30 mouse cellular contexts compared by ENCODE assay signal in the genomic region with DNA sequence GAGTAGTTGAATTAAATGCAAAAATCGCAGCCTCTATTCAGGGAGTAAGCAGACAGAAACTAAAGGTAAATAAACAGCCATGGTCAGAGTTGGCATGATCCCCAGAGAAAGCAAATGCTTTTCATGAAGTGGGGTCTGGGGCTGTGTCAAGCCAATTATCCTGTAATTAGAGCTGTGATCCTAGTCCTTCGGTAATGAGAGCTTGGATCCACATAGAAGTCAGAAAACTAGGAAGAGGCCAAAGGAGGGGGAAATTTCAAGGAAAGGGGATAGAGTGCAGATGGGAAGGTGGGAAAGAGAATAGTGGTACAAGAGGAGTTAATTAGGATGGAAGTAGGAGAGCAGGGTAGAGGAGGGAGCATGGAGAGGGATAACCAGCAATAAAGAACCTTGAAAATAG.
DNase-seq lines count a peak whose midpoint lies in the region; ATAC-seq and TF ChIP-seq lines count a peak whose summit lies in the region.
"Had no signal": no experiment of that assay in that cellular context is flagged by ENCODE, and none has a peak within 500 bp of the region (broad histone marks: within the 10 kb centered on the region; RNA-seq: fewer than 3 reads in every experiment).

No protein-coding gene starts in this region.

- DNase-seq in cerebellum, postnatal 10 days = peak; percentile 41 to 49
- DNase-seq in cerebellum, adult 8-10 months = no peak
- DNase-seq in left cerebral cortex, postnatal 4 days = peak; percentile 10
- DNase-seq in left cerebral cortex, adult 2 months (ENCODE audit: extremely low spot score in 1 of 2, low spot score in 2 of 2) = no peak
- DNase-seq in forebrain, embryonic 14.5 days (ENCODE audit: low spot score) = peak; percentile 91
- DNase-seq in retina, postnatal 1 day = peak; percentile 61
- no peak for DNase-seq in left cerebral cortex, postnatal 36 days (ENCODE audit: low spot score in 2 of 2)
- DNase-seq in gastrocnemius, adult 8-10 months (ENCODE audit: low spot score in 2 of 2) = no peak
- DNase-seq: adrenal gland, adult 2 months; adrenal gland, postnatal 36 days; cerebellum, adult 9-11 months; gastrocnemius, postnatal 14 days; heart, adult 11 months; kidney, postnatal 14 days; layer of hippocampus, adult 9-11 months; right cerebral cortex, postnatal 4 days; thymus, adult 18-20 months; thymus, postnatal 25 days had no signal

- H3K9ac ChIP-seq in forebrain, embryonic 14.5 days (ENCODE audit: low read length) = no peak overlapping the region
- H3K9ac ChIP-seq: heart, embryonic 15.5 days; hindbrain, embryonic 12.5 days; limb, embryonic 13.5 days; lung, embryonic 15.5 days; neural tube, embryonic 15.5 days had no signal

- ATAC-seq in forebrain, embryonic 14.5 days = peak; percentile 90
- ATAC-seq: activated CD4-positive, CD25-positive, alpha-beta regulatory T cell, adult 4 months; intestine, postnatal 0 days had no signal

- no peak overlapping the region for H3K4me2 ChIP-seq in forebrain, embryonic 14.5 days (ENCODE audit: low read length)
- H3K4me2 ChIP-seq: heart, embryonic 15.5 days; hindbrain, embryonic 12.5 days; limb, embryonic 13.5 days; liver, embryonic 11.5 days; lung, embryonic 15.5 days; neural tube, embryonic 15.5 days had no signal

- H3K36me3 ChIP-seq in forebrain, embryonic 14.5 days (ENCODE audit: control insufficient read depth, insufficient read depth, low read length) = no peaks in the 10 kb centered on the region
- H3K36me3 ChIP-seq: heart, embryonic 10.5 days; heart, embryonic 15.5 days; hindbrain, embryonic 12.5 days; limb, embryonic 13.5 days; lung, embryonic 15.5 days; midbrain, embryonic 10.5 days; neural tube, embryonic 15.5 days had no signal

- H3K27me3 ChIP-seq in forebrain, embryonic 14.5 days (replicated peaks; ENCODE audit: control insufficient read depth, insufficient read depth, low read length) = no peaks in the 10 kb centered on the region
- H3K27me3 ChIP-seq: CH12.LX; heart, embryonic 15.5 days; hindbrain, embryonic 12.5 days; limb, embryonic 13.5 days; lung, embryonic 15.5 days; neural tube, embryonic 15.5 days had no signal

- WGBS in forebrain, embryonic 14.5 days = 9% methylated on average over 2 of the region's 2 CpGs

- H3K27ac ChIP-seq in left cerebral cortex, adult 2 months = no peak overlapping the region
- no peak overlapping the region for H3K27ac ChIP-seq in forebrain, embryonic 14.5 days (ENCODE audit: low read depth, low read length)
- H3K27ac ChIP-seq: heart, embryonic 10.5 days; heart, embryonic 15.5 days; hindbrain, embryonic 12.5 days; limb, embryonic 13.5 days; lung, embryonic 15.5 days; midbrain, embryonic 10.5 days; neural tube, embryonic 15.5 days; stomach, postnatal 0 days had no signal

- intact Hi-C loops in left cerebral cortex, postnatal 4 days (cut with DNase I) = no loop called here
- intact Hi-C loops in left cerebral cortex, adult 2 months (cut with DNase I) = no loop called here
- intact Hi-C loops in left cerebral cortex, postnatal 36 days (cut with DNase I) = no loop called here

- H3K4me1 ChIP-seq in forebrain, embryonic 14.5 days (ENCODE audit: control insufficient read depth, insufficient read depth, low read length) = peaks cover 5% of the 10 kb centered on the region
- H3K4me1 ChIP-seq: heart, embryonic 10.5 days; heart, embryonic 15.5 days; hindbrain, embryonic 12.5 days; limb, embryonic 13.5 days; lung, embryonic 15.5 days; midbrain, embryonic 10.5 days; neural tube, embryonic 15.5 days had no signal

- no peaks in the 10 kb centered on the region for H3K9me3 ChIP-seq in forebrain, embryonic 14.5 days (replicated peaks; ENCODE audit: control insufficient read depth, low read length)
- H3K9me3 ChIP-seq: heart, embryonic 10.5 days; heart, embryonic 15.5 days; hindbrain, embryonic 12.5 days; limb, embryonic 13.5 days; lung, embryonic 15.5 days; midbrain, embryonic 10.5 days; neural tube, embryonic 15.5 days had no signal

- TF ChIP-seq CTCF in left cerebral cortex, adult 2 months (IDR thresholded peaks at IDR 0.05) = no peak

- no peak overlapping the region for H3K4me3 ChIP-seq in left cerebral cortex, adult 2 months
- H3K4me3 ChIP-seq in forebrain, embryonic 14.5 days (ENCODE audit: low read depth, low read length) = no peak overlapping the region
- H3K4me3 ChIP-seq: heart, embryonic 10.5 days; heart, embryonic 15.5 days; hindbrain, embryonic 12.5 days; limb, embryonic 13.5 days; lung, embryonic 15.5 days; midbrain, embryonic 10.5 days; neural tube, embryonic 15.5 days had no signal

Comparison
In these comparisons a context has a peak if more than half of its experiments do, and no peak if none do; other contexts are left out.
1. DNase-seq: peak in cerebellum, postnatal 10 days (2 of 2), left cerebral cortex, postnatal 4 days (single experiment), forebrain, embryonic 14.5 days (single experiment) and retina, postnatal 1 day (single experiment); none in cerebellum, adult 8-10 months (single experiment), left cerebral cortex, adult 2 months (0 of 2), left cerebral cortex, postnatal 36 days (0 of 2) and gastrocnemius, adult 8-10 months (0 of 2).